ENCODE assay signal across 30 mouse cellular contexts in the genomic region with DNA sequence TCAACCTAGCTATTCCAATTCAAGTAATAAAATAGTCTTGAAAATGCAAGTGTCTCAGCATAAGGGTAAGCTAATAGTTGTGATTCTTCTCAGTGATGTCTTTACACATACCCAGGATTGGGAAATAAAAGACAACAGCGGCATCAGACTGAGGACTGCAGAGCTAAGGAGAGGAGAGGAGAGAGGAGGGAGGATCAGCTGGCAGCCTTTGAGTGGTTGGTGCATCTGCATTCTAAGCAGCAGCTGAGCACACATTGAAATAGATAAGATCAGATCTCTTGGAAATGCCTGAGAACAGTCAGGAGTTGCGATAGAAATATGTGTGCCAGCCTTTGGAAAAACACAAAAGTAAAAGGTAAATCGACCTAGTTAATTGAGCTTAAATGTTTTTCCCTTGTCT.
DNase-seq lines count a peak whose midpoint lies in the region; ATAC-seq and TF ChIP-seq lines count a peak whose summit lies in the region.
"Had no signal": no experiment of that assay in that cellular context is flagged by ENCODE, and none has a peak within 500 bp of the region (broad histone marks: within the 10 kb centered on the region; RNA-seq: fewer than 3 reads in every experiment).

No protein-coding gene starts in this region.

- H3K27me3 ChIP-seq in forebrain, embryonic 14.5 days (replicated peaks; ENCODE audit: control insufficient read depth, insufficient read depth, low read length) = no peaks in the 10 kb centered on the region
- no peaks in the 10 kb centered on the region for H3K27me3 ChIP-seq in forebrain, embryonic 13.5 days
- H3K27me3 ChIP-seq in myocyte (ENCODE audit: control insufficient read depth, insufficient read depth, insufficient read length) = no peaks in the 10 kb centered on the region
- H3K27me3 ChIP-seq: hindbrain, embryonic 12.5 days; Patski had no signal

- no peak overlapping the region for H3K4me2 ChIP-seq in forebrain, embryonic 14.5 days (ENCODE audit: low read length)
- H3K4me2 ChIP-seq in forebrain, embryonic 13.5 days = no peak overlapping the region
- H3K4me2 ChIP-seq in myocyte (ENCODE audit: low read depth) = no peak overlapping the region
- H3K4me2 ChIP-seq: heart, embryonic 11.5 days; hindbrain, embryonic 12.5 days had no signal

- TF ChIP-seq POLR2A in myocyte (IDR thresholded peaks at IDR 0.05; ENCODE audit: insufficient read length, low read depth) = no peak

- no peaks in the 10 kb centered on the region for H3K79me2 ChIP-seq in myocyte (ENCODE audit: control insufficient read depth, insufficient read depth)

- H3K4me1 ChIP-seq in forebrain, embryonic 14.5 days (ENCODE audit: control insufficient read depth, insufficient read depth, low read length) = peaks cover 13% of the 10 kb centered on the region; the same call in 1 of the 2 replicates
- peaks cover 12% of the 10 kb centered on the region; the same call in 1 of the 2 replicates for H3K4me1 ChIP-seq in forebrain, embryonic 13.5 days

- no peak overlapping the region for H3K27ac ChIP-seq in forebrain, embryonic 14.5 days (ENCODE audit: low read depth, low read length)
- H3K27ac ChIP-seq in forebrain, embryonic 13.5 days = no peak overlapping the region
- H3K27ac ChIP-seq: hindbrain, embryonic 12.5 days; layer of hippocampus, adult 2 months; liver, embryonic 14.5 days; macrophage had no signal

- peak; percentile 49 for DNase-seq in forebrain, embryonic 14.5 days (ENCODE audit: low spot score)
- DNase-seq in layer of hippocampus, adult 11-12 months (ENCODE audit: low spot score) = peak; percentile 17
- no peak for DNase-seq in layer of hippocampus, postnatal 25 days (ENCODE audit: extremely low spot score in 1 of 2, low spot score in 1 of 2)
- DNase-seq in right cerebral cortex, postnatal 10 days (ENCODE audit: low spot score in 2 of 2) = peak; percentile 43 to 46
- DNase-seq in right cerebral cortex, postnatal 25 days = no peak
- DNase-seq in retina, embryonic 14.5 days (ENCODE audit: low spot score) = no peak
- DNase-seq: adrenal gland, postnatal 10 days; cerebellum, adult 2 months; cerebellum, postnatal 14 days; gastrocnemius, postnatal 25 days; heart, adult 18-20 months; heart, postnatal 36 days; kidney, postnatal 14 days; liver; lung, adult 2 months; lung, postnatal 10 days; spleen, adult 18-20 months; thymus, adult 18-20 months; thymus, postnatal 25 days had no signal

- no peak overlapping the region for H3K9ac ChIP-seq in forebrain, embryonic 14.5 days (ENCODE audit: low read length)
- no peak overlapping the region for H3K9ac ChIP-seq in forebrain, embryonic 13.5 days
- H3K9ac ChIP-seq: hindbrain, embryonic 12.5 days; liver, embryonic 14.5 days had no signal

- ATAC-seq in forebrain, embryonic 14.5 days = no peak
- ATAC-seq in forebrain, embryonic 13.5 days = no peak
- ATAC-seq: intestine, postnatal 0 days; Patski had no signal

- H3K4me3 ChIP-seq in forebrain, embryonic 14.5 days (ENCODE audit: low read depth, low read length) = no peak overlapping the region
- no peak overlapping the region for H3K4me3 ChIP-seq in forebrain, embryonic 13.5 days
- H3K4me3 ChIP-seq in myocyte = no peak overlapping the region
- H3K4me3 ChIP-seq: erythroblast, embryonic 14.5 days; hindbrain, embryonic 12.5 days; layer of hippocampus, adult 2 months had no signal

- WGBS in forebrain, embryonic 14.5 days = 81% methylated on average over 3 of the region's 3 CpGs
- WGBS in forebrain, embryonic 13.5 days = 73% methylated on average over 3 of the region's 3 CpGs

- H3K36me3 ChIP-seq in forebrain, embryonic 14.5 days (ENCODE audit: control insufficient read depth, insufficient read depth, low read length) = no peaks in the 10 kb centered on the region
- H3K36me3 ChIP-seq in forebrain, embryonic 13.5 days (ENCODE audit: poor library complexity, severe bottlenecking) = no peaks in the 10 kb centered on the region
- H3K36me3 ChIP-seq in myocyte (ENCODE audit: control insufficient read depth, insufficient read depth) = no peaks in the 10 kb centered on the region
- H3K36me3 ChIP-seq: G1E; hindbrain, embryonic 12.5 days had no signal

- H3ac ChIP-seq in myocyte (ENCODE audit: control insufficient read depth, insufficient read length) = no peak overlapping the region

- H3K9me3 ChIP-seq in forebrain, embryonic 14.5 days (replicated peaks; ENCODE audit: control insufficient read depth, low read length) = no peaks in the 10 kb centered on the region
- no peaks in the 10 kb centered on the region for H3K9me3 ChIP-seq in forebrain, embryonic 13.5 days (replicated peaks)
- H3K9me3 ChIP-seq: hindbrain, embryonic 12.5 days had no signal

TF ChIP-seq in myocyte, 11 proteins besides CTCF, POLR2A, EP300 and RAD21:
- TF ChIP-seq MYOD1 (IDR thresholded peaks at IDR 0.05; ENCODE audit: control insufficient read depth in 1 of 3, insufficient read length in 2 of 3, low read depth in 2 of 3) (peak; percentile 43 to 85 (median 82)), USF1 (IDR thresholded peaks at IDR 0.05; ENCODE audit: low read depth) (no peak), CEBPB (IDR thresholded peaks at IDR 0.05; ENCODE audit: insufficient read depth, poor library complexity, severe bottlenecking) (no peak), MYOG (IDR thresholded peaks at IDR 0.05; ENCODE audit: control insufficient read depth in 1 of 3, insufficient read depth in 1 of 3, insufficient read length in 2 of 3, low read depth in 2 of 3) (peak in 2 of 3 experiments; percentile 48 to 74), TCF12 (IDR thresholded peaks at IDR 0.05; ENCODE audit: insufficient read depth, poor library complexity, severe bottlenecking) (peak; percentile 45), TCF3 (IDR thresholded peaks at IDR 0.05; ENCODE audit: insufficient read length, low read depth) (peak; percentile 39), POLR2AphosphoS2 (IDR thresholded peaks at IDR 0.05; ENCODE audit: insufficient read length, low read depth) (no peak), REST (IDR thresholded peaks at IDR 0.05; ENCODE audit: insufficient read depth, insufficient read length) (no peak), MAX (IDR thresholded peaks at IDR 0.05; ENCODE audit: low read depth) (no peak), E2F4 (IDR thresholded peaks at IDR 0.05; ENCODE audit: insufficient read depth) (no peak), SRF (IDR thresholded peaks at IDR 0.05; ENCODE audit: control insufficient read depth, insufficient read length, low read depth) (no peak)

Comparison
In these comparisons a context has a peak if more than half of its experiments do, and no peak if none do; other contexts are left out.
1. DNase-seq: peak in forebrain, embryonic 14.5 days (single experiment), layer of hippocampus, adult 11-12 months (single experiment) and right cerebral cortex, postnatal 10 days (2 of 2); none in layer of hippocampus, postnatal 25 days (0 of 2), right cerebral cortex, postnatal 25 days (single experiment) and retina, embryonic 14.5 days (single experiment).